Mouse (Mus musculus) liver, embryonic 11.5 days (tissue): ENCODE measurements around the gene Gm10972. TPM values are rescaled to one million over a fixed set of nuclear protein-coding genes. Genes with fewer than 3 reads are reported as not detected.

ENCODE experiments used
- ATAC-seq: fragments of 200-750 bp; cut with Nextera tagmentation; replicated peaks from 2 replicates; pipeline ENCODE4 v1.8.0; 2017; ENCODE audit warnings: moderate number of reproducible peaks, mild to moderate bottlenecking, moderate TSS enrichment, moderate library complexity; ENCODE audit not compliant: low FRiP score
- DNase-seq: peaks from one replicate; pipeline ENCODE4 v3.0.0-alpha.2; 2017; ENCODE audit warnings: low spot score
- H3K27ac ChIP-seq: fragments of 300-500 bp; sonication (generic); 2 replicates; pipeline ENCODE4 v1.5.1; 2014; ENCODE audit warnings: mild to moderate bottlenecking, low read depth, low read length, control low read depth
- H3K27me3 ChIP-seq: fragments of 300-500 bp; sonication (generic); replicated peaks from 2 replicates; pipeline ENCODE4 v1.6.1; 2014; ENCODE audit warnings: low read length, mixed read lengths; ENCODE audit not compliant: control insufficient read depth, insufficient read depth
- H3K36me3 ChIP-seq: fragments of 300-500 bp; sonication (generic); 2 replicates; pipeline ENCODE4 v1.6.1; 2014; ENCODE audit warnings: mild to moderate bottlenecking, low read length, moderate library complexity, mixed read lengths; ENCODE audit not compliant: control insufficient read depth, insufficient read depth
- H3K4me1 ChIP-seq: fragments of 300-500 bp; sonication (generic); replicated peaks from 2 replicates; pipeline ENCODE4 v1.6.1; 2014; ENCODE audit warnings: low read length, mixed read lengths; ENCODE audit not compliant: control insufficient read depth, insufficient read depth
- H3K4me2 ChIP-seq: fragments of 300-500 bp; sonication (generic); 2 replicates; pipeline ENCODE4 v1.6.1; 2014; ENCODE audit warnings: mild to moderate bottlenecking, control low read depth, moderate library complexity
- H3K4me3 ChIP-seq: fragments of 300-500 bp; sonication (generic); 2 replicates; pipeline ENCODE4 v1.5.1; 2014; ENCODE audit warnings: low read depth, low read length, control low read depth
- H3K9ac ChIP-seq: fragments of 300-500 bp; sonication (generic); 2 replicates; pipeline ENCODE4 v1.6.1; 2014; ENCODE audit warnings: low read depth, low read length, control low read depth
- H3K9me3 ChIP-seq: fragments of 300-500 bp; sonication (generic); 2 replicates; pipeline ENCODE4 v1.6.1; 2016; ENCODE audit warnings: low read length, inconsistent platforms, mixed read lengths; ENCODE audit not compliant: control insufficient read depth
- WGBS: fragments of 180-500 bp; shearing (Covaris S2); extraction: QIAGEN DNeasy Blood & Tissue Kit; methylation state at CpG from one replicate; pipeline ENCODE4 v1.1.7; 2014; 5-methylcytosine and 5-hydroxymethylcytosine counted together
- polyA plus RNA-seq: library from polyadenylated mRNA; unstranded; fragments of >200 nt; fragmentation: Nextera tagmentation; extraction: Ambion mirVana; gene quantifications from 2 replicates; pipeline ENCODE4 v1.2.1, GENCODE M21; 2014

Gene Gm10972
- polyA plus RNA-seq, 1 experiment from 2014 or later = not detected

DNA sequence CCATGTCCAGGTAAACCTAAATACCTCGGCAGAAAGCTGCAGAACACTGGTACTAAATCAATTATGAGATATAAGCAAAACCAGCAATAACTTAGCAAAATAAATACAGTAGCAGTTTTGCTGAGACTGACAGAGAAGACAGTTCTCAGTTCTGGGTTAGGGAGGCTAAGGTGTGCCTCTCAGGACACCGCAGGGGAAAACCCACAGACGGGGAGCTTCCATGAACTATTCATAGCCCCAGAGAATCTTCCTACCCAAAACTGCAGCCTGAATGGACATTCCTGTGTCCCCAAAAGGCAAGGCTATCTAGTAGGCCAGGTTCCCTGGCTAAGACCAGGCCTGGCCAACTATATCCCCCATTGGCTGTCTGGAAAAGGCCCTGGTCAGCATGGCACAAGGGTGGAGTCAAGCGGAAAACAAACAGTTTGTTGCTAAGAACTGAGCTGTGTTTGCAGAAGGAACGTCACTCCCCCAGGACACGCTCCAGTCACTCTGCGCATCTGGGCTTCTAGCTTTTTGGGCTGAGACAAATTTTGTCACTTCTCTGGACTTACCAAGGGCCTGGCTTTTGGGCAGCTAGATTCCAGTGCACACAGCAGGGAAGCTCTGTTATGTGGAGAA lies 29.5 kb upstream of the Gm10972 start:
- H3K4me1 ChIP-seq = peaks cover 7% of the 10 kb centered on the region
- no peaks in the 10 kb centered on the region for H3K9me3 ChIP-seq
- H3K27ac ChIP-seq = no peak overlapping the region
- no peak overlapping the region for H3K4me3 ChIP-seq
- no peaks in the 10 kb centered on the region for H3K36me3 ChIP-seq
- no peak overlapping the region for H3K4me2 ChIP-seq
- ATAC-seq (peak; percentile 35; the same call in 1 of the 2 replicates), DNase-seq (no peak)
- no peak overlapping the region for H3K9ac ChIP-seq
- no peaks in the 10 kb centered on the region for H3K27me3 ChIP-seq
- WGBS = 80% methylated on average over 7 of the region's 7 CpGs

GRCm38 (mm10) chr3:94616717-94617116 lies 26.2 kb upstream of the Gm10972 start:
- 45% methylated on average over 4 of the region's 4 CpGs for WGBS
- ATAC-seq (no peak), DNase-seq (no peak)

GRCm38 (mm10) chr3:94621740-94622507 lies 21.0 kb upstream of the Gm10972 start:
- Histone ChIP-seq H3K27me3 (no peaks in the 10 kb centered on the region), H3K4me1 (peaks cover 16% of the 10 kb centered on the region), H3K9ac (no peak overlapping the region), H3K4me3 (no peak overlapping the region), H3K36me3 (no peaks in the 10 kb centered on the region), H3K27ac (peak overlapping the region; percentile 70), H3K4me2 (peak overlapping the region; percentile 15), H3K9me3 (no peaks in the 10 kb centered on the region)
- no peak for DNase-seq
- ATAC-seq = peak; percentile 83
- 79% methylated on average over 11 of the region's 11 CpGs for WGBS

More at GRCm38 (mm10) chr3:94616717-94617116, 26.2 kb upstream of the Gm10972 start:
- Histone ChIP-seq H3K36me3 (no peaks in the 10 kb centered on the region), H3K4me2 (no peak overlapping the region), H3K9ac (no peak overlapping the region), H3K9me3 (no peaks in the 10 kb centered on the region), H3K27ac (no peak overlapping the region), H3K4me3 (no peak overlapping the region), H3K27me3 (no peaks in the 10 kb centered on the region), H3K4me1 (peaks cover 10% of the 10 kb centered on the region)

DNA sequence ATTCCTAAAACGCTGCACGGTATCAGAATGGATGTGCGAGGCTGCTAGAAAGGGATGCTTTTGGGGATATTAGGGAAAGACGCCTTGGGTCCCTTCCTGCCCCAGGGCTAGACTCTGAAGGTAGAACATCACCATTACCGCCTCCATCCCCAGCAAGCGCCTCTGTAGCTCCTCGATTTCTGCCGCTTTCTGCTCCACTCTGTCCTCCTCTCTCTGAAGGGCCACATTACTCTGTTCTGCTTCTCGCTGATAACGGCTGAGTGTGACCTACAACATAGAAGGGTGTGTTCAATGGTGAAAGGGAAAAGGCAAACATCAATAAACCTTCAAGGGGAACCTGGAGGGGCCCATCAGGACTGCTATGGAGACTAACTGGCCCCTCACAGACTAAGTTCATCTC lies 20.4 kb upstream of the Gm10972 start:
- 81% methylated on average over 10 of the region's 10 CpGs for WGBS
- H3K4me2 ChIP-seq = peak overlapping the region; percentile 27
- no peak for DNase-seq

DNA sequence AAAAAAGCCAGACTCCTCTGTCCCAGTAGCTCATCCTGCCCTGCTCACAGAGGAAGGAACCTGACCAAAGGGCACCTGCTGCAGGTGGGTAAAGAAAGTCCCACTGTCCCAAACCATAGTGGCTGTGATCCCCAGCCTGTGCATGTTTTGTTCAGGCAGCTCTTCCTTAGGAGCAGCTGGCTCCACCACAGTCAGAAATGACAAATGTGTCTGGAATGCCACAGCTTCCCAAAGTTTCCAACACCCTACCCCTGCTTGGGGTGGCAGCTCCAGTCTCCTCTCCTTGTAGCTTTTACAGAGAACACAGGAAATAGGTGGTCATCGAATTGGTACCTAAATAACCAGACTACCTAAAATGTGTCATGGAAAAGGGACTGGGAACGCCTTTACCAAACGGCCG lies 18.6 kb upstream of the Gm10972 start:
- 86% methylated on average over 4 of the region's 4 CpGs for WGBS
- no peak overlapping the region for H3K4me3 ChIP-seq
- H3K9ac ChIP-seq = no peak overlapping the region
- peaks cover 16% of the 10 kb centered on the region for H3K4me1 ChIP-seq
- ATAC-seq (no peak), DNase-seq (no peak)
- H3K27ac ChIP-seq = no peak overlapping the region
- H3K9me3 ChIP-seq = no peaks in the 10 kb centered on the region
- no peak overlapping the region for H3K4me2 ChIP-seq
- no peaks in the 10 kb centered on the region for H3K36me3 ChIP-seq
- no peaks in the 10 kb centered on the region for H3K27me3 ChIP-seq

More for the DNA sequence above, 20.4 kb upstream of the Gm10972 start:
- no peak overlapping the region for H3K4me3 ChIP-seq
- H3K9ac ChIP-seq = no peak overlapping the region
- peaks cover 16% of the 10 kb centered on the region for H3K4me1 ChIP-seq
- H3K27me3 ChIP-seq = no peaks in the 10 kb centered on the region
- peak; percentile 81 for ATAC-seq
- peak overlapping the region; percentile 70 for H3K27ac ChIP-seq
- H3K36me3 ChIP-seq = no peaks in the 10 kb centered on the region
- no peaks in the 10 kb centered on the region for H3K9me3 ChIP-seq

- H3K27ac ChIP-seq = no peak overlapping the region
- no peak for DNase-seq
- no peaks in the 10 kb centered on the region for H3K9me3 ChIP-seq
- no peak for ATAC-seq
- H3K9ac ChIP-seq = no peak overlapping the region
- WGBS = 91% methylated on average over 5 of the region's 5 CpGs
- H3K36me3 ChIP-seq = no peaks in the 10 kb centered on the region
- no peak overlapping the region for H3K4me3 ChIP-seq
- H3K4me1 ChIP-seq = no peaks in the 10 kb centered on the region
- H3K27me3 ChIP-seq = no peaks in the 10 kb centered on the region
- H3K4me2 ChIP-seq = no peak overlapping the region
Measured at GRCm38 (mm10) chr3:94628712-94629111, 14.2 kb upstream of the Gm10972 start.

DNA sequence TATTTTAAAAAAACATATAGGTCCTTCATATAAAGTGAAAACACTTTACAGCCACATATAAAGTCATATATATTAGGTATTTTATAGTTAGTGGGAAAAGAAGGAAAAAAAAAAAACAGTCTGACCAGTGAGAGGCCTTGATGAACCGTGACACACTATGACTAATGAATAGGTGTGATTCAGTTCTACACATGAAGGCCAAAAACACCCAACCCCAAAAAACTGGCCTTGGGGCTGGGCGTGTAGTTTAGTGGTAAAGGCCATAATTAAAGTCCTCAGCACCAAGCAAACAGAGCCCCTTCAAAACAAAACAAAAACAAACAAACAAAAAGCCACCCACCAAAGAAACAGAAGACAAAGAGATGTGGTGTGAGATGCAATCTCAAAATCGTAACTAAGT lies 13.0 kb upstream of the Gm10972 start:
- Histone ChIP-seq H3K4me3 (no peak overlapping the region), H3K27me3 (no peaks in the 10 kb centered on the region), H3K9ac (no peak overlapping the region), H3K4me2 (no peak overlapping the region), H3K27ac (no peak overlapping the region), H3K4me1 (no peaks in the 10 kb centered on the region), H3K36me3 (no peaks in the 10 kb centered on the region), H3K9me3 (no peaks in the 10 kb centered on the region)
- WGBS = 76% methylated on average over 3 of the region's 3 CpGs
- no peak for ATAC-seq
- no peak for DNase-seq

- peak; percentile 39 for DNase-seq
- Histone ChIP-seq H3K4me2 (peak overlapping the region; percentile 40), H3K4me3 (no peak overlapping the region), H3K9me3 (no peaks in the 10 kb centered on the region), H3K9ac (peak overlapping the region; percentile 2), H3K4me1 (peaks cover 18% of the 10 kb centered on the region), H3K27me3 (no peaks in the 10 kb centered on the region), H3K27ac (peak overlapping the region; percentile 60), H3K36me3 (no peaks in the 10 kb centered on the region)
- peak; percentile 85 for ATAC-seq
- 42% methylated on average over 6 of the region's 6 CpGs for WGBS
Measured at GRCm38 (mm10) chr3:94648755-94649590, 6.1 kb downstream of the Gm10972 start.
